Mouse (Mus musculus): ENCODE measurements at regions not wholly inside any gene's neighbourhood (a gene's known extent, or its start where the extent isn't known, plus 50 kb on each side); places are given as distances from the start of the nearest gene placed in this dataset.

DNA sequence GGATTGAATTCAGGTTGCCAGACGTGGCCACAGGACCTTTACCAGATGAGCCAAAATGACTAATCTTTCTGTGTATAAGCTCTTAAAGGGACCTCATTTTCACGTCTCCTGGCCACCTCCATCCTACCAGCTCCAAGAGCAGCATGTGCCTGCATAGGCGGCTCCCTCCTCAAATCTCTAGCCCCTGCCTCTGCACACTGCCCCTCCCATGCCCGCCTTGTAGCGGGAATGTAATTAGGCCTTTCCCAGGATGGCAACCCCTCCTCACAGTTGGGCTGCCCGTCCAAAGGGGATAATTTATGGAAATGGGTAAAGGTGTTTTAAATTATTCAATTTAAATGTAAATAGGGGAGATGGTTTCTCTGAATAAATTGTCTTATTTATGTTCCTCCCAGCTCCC is 99.7 kb upstream of the Thy1 start:
- TF ChIP-seq CTCF (IDR thresholded peaks at IDR 0.05) (no peak), EP300 (IDR thresholded peaks at IDR 0.05) (no peak)

All from lung, postnatal 0 days (tissue).